Mouse (Mus musculus) gastrocnemius, postnatal 36 days (tissue): ENCODE data around the gene Prmt8. TPM values are rescaled to one million over a fixed set of nuclear protein-coding genes. Genes with fewer than 3 reads are reported as not detected.

Source experiments
- DNase-seq, 2 experiments: peaks; one replicate each; pipeline ENCODE4 v3.0.0; 2022
- intact Hi-C: fragments of 180-260 bp; cut with DNase I; formaldehyde crosslinking; loops from one replicate; pipeline ENCODE4 v1.15.1; 2025
- total RNA-seq, 2 experiments: library from RNA; stranded (reverse); gene quantifications; 2 replicates each; pipeline ENCODE4 v1.2.3; 2021

The Prmt8 gene
- total RNA-seq, 2 experiments from 2014 or later: not detected

DNA sequence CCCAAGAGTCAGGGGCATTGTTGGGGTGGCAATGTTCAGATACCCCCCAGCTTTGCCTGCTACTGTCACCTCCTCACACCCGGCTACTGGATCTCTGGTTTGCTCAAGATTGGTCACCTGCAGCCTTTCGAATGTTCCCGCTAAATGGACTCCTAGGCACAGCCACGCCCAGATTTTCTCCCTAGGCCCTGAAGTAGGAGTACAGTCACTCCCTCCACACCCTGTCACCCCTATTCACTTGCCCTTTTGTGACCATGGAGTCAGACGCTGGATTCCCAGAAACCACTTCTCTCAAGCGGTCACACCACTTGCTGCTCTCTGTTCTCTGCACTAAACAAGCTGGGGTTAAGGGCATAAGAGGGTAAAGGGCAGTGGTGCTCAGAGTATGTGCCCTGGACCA lies 28.1 kb downstream of the Prmt8 start:
- no peak for DNase-seq
- intact Hi-C loops: no loop called here

DNA sequence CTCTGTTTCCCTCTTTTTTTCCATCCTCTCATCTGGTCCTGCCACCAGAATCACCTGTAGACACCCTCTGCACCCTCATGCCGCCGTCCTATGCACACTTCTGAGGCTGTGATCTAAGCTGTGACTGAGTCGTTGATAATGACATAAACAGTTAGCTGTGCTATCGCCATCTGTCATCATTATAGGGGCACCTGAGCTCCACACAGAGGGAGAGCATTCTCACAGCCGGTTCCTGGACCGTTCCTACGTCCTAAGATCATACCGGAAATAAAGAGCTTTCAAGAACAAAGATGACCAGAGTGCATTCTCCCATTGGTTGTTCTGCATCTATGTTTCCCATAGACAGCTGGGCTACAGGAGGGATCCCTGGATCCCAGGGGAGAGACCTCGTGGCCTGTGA lies 28.6 kb downstream of the Prmt8 start:
- DNase-seq: no peak
- intact Hi-C loops: no loop called here

GRCm38 (mm10) chr6:127739921-127740320 lies 29.4 kb downstream of the Prmt8 start:
- intact Hi-C loops: no loop called here
- no peak for DNase-seq

GRCm38 (mm10) chr6:127735130-127735981 lies 33.9 kb downstream of the Prmt8 start:
- DNase-seq: no peak
- intact Hi-C loops: no loop called here

DNA sequence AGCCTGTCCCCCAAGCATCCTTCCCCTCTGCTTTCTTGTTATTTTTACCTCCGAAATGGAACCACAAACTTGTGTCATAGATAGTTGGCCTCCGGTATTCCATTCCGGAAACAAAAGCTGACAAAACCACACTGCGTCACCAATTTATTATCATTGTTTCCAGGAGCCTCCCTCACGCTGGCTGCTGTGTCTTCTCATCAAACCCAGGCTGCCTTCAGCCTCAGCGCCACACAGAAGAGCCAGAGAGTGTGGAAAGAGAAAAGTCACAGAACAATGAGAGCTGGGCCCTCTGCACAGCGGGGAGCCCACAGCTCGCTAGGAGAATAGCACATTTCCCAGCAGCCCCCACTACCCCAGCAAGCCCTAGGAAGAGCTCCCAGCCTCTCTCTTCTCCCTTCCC lies 46.1 kb downstream of the Prmt8 start:
- DNase-seq: no peak
- intact Hi-C loops: no loop called here

GRCm38 (mm10) chr6:127719875-127720274 lies 49.4 kb downstream of the Prmt8 start:
- intact Hi-C loops: no loop called here
- no peak for DNase-seq

DNA sequence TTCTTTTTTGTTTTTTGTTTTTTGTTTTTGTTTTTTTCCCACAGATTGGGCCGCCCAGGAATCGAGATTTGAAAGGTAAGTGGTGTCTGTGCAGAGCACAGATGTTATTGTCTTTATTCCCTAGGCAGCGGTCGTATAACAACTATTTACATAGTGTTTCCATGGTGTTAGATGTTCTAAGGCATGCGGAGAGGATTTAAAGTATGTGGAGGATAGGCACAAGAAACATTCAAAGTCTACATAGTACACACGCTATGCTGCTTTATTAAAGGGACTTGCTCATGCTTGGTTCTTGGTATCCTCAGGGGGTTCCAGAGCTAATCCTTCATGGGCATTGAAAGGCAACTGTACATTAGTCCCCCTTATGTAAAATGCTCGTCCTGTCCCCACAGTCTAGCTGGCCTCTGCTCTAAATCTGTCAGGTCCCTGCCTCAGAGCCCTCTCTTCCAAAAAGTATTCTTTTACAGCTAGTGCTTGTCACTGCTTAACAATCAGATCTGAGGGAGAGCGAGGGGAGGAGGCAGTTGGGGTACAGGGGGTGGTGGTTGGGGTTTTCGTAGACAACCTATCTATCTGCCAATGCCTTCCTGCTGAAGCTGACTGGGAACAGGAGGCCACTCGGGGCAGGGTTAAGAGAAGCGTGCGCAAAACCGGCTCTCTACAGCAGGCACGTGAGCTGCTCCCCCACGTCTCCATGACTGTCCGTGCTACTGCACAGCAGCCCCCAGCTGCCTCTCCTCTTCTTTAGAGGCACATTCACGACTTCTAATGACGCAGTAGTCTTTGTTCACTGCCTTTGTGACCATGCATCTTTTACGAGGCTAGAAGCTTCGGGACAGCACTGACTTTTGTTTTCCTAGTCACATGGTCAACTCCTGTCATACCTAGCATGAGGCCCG lies 51.8 kb downstream of the Prmt8 start:
- no peak for DNase-seq
- intact Hi-C loops: no loop called here

DNA sequence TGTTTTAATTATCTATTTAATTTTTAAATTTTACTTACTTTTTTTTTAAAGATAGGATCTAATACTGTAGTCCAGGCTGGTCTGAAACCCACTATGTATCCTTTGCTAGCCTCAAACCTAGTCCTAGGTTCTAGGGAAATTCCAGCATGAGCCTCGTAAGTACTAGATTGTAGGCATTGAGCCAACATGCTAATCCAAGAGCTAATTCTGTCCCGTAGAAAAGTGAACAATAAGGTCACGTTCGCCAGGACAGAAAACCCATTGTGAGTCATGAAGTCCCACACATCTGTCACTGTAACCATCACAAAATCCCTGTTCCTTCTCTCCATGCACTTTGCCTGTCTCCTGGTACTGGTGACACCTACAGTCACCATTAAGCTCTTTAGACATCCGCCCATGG lies 53.8 kb downstream of the Prmt8 start:
- intact Hi-C loops: no loop called here
- no peak for DNase-seq

- no peak for DNase-seq
- intact Hi-C loops: no loop called here
These were observed 54.4 kb downstream of the Prmt8 start for GRCm38 (mm10) chr6:127714906-127715305.

GRCm38 (mm10) chr6:127708218-127708628 lies 61.0 kb downstream of the Prmt8 start:
- intact Hi-C loops: no loop called here
- DNase-seq: no peak

DNA sequence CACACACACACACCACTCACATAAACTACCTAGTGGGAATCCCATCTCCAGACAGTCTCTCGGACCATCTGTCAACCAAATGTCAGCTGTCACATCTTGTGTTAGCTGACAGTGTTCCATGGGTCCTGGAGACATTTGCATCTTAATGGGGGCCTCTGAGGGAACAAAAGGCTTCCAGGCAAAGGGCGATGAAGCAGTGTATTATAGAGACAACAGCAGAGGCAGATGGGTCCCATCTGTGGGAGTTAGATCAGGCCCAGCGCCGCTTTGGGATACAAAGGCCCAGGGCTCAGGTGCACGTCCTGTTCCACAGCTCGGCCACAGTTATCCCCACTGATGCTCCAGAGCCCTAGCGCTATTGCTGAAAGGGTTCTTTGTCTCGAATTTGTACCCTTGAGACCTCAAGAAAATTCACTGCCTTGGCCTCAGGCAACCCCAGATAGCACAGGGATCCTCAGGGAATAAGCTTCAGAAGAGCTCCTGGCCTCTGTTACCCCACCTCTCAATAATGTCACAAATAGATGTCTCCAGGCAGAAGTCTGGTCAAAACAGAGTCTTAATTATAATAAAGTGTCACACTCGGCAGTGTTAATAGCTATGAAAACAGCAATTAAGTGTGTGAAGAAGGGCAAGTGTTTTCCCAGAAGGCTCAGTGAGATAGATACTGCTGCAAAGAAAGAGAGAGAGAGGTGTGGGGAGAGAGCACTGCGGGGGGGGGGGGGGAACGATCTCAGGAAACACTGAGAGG lies 68.1 kb downstream of the Prmt8 start:
- no peak for DNase-seq
- intact Hi-C loops: no loop called here

GRCm38 (mm10) chr6:127693681-127694080 lies 75.6 kb downstream of the Prmt8 start:
- no peak for DNase-seq
- intact Hi-C loops: no loop called here

- DNase-seq: no peak
- intact Hi-C loops: no loop called here
These were observed 77.0 kb downstream of the Prmt8 start for GRCm38 (mm10) chr6:127692298-127692697.

- intact Hi-C loops: loop anchor here (10.0 kb wide), 1 partner anchor 1197 kb away; the partner anchor contains the start of gene Clec2i
- no peak for DNase-seq
These were observed 82.0 kb downstream of the Prmt8 start for GRCm38 (mm10) chr6:127687181-127687860.

- no peak for DNase-seq
- intact Hi-C loops: loop anchor here (10.0 kb wide), 1 partner anchor 1200 kb away; the partner anchor contains the start of gene Clec2i
These were observed 84.3 kb downstream of the Prmt8 start for GRCm38 (mm10) chr6:127684981-127685380.

GRCm38 (mm10) chr6:127683561-127683960 lies 85.7 kb downstream of the Prmt8 start:
- intact Hi-C loops: loop anchor here (10.0 kb wide), 1 partner anchor 1201 kb away; the partner anchor contains the start of gene Clec2i
- DNase-seq: no peak

DNA sequence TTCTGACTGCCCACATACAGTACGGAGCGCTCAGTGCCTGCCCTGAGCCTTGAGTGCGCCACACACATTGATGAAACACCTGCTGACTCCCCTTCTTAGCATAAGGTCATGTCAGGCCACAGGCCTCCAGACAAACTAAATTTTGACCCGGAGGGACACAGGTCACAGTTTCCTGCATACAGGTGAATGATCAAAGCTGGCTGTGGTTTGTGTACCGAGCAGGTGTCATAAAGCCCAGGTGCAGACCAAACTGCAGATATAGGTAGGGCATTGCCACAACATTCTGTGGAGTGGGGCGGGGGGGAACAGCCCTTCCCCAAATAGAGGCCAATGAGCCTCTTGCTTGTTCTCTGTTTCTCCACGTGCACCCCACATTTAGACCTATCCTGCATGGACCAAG lies 88.5 kb downstream of the Prmt8 start:
- DNase-seq: no peak
- intact Hi-C loops: loop anchor here (10.0 kb wide), 1 partner anchor 1204 kb away; the partner anchor contains the start of gene Clec2i

- DNase-seq: no peak
- intact Hi-C loops: loop anchor here (5.0 kb wide), 1 partner anchor 243 kb away; no protein-coding TSS in a partner anchor
These were observed 90.3 kb downstream of the Prmt8 start for GRCm38 (mm10) chr6:127678998-127679397.

DNA sequence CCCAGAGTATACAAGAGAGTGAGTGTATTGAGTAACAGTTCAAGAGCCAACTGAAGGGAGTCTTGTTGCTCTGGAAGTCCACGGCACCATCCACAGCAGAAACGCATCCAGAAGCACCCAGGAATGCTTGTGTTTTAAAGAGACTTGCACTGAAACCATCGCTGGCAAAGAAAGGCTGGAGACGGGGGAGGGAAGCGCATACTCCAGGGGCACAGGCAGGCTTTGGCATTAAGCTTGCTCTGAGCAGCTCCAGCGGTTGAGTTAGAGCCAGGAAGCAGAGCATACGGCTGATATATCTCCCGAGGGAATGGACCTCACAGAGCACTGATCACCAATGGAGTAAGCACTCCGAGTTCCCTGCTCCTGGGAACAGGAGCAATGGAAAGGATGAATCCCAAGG lies 91.0 kb downstream of the Prmt8 start:
- intact Hi-C loops: loop anchor here (5.0 kb wide), 1 partner anchor 244 kb away; no protein-coding TSS in a partner anchor
- no peak for DNase-seq

DNA sequence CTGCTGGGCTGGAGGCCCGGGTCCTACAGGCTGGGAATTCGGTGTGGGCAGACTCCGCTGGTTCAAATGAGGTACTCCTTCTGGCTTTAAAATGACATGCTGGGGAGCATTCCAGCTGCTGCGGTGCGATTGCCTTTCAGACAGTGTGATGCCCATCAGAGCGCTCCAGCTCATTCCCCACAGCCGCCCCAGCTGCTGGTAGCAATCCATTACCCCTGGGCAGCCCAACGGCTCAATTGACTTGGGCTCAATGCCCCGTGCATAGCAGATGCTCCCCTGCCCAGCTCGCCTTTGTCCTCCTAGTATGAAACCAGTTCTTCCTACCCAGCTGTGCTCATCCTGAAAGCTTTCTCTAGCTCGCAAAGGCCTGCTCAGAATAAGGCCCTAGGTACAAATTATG lies 92.4 kb downstream of the Prmt8 start:
- no peak for DNase-seq
- intact Hi-C loops: loop anchor here (5.0 kb wide), 1 partner anchor 245 kb away; no protein-coding TSS in a partner anchor
